Mouse (Mus musculus): Measurements from ENCODE around the gene Tmc6. TPM values are rescaled to one million over a fixed set of nuclear protein-coding genes. Genes with fewer than 3 reads are reported as not detected.

The Tmc6 gene
- polyA plus RNA-seq, 1 experiment from 2014 or later = 9.5 TPM

DNA sequence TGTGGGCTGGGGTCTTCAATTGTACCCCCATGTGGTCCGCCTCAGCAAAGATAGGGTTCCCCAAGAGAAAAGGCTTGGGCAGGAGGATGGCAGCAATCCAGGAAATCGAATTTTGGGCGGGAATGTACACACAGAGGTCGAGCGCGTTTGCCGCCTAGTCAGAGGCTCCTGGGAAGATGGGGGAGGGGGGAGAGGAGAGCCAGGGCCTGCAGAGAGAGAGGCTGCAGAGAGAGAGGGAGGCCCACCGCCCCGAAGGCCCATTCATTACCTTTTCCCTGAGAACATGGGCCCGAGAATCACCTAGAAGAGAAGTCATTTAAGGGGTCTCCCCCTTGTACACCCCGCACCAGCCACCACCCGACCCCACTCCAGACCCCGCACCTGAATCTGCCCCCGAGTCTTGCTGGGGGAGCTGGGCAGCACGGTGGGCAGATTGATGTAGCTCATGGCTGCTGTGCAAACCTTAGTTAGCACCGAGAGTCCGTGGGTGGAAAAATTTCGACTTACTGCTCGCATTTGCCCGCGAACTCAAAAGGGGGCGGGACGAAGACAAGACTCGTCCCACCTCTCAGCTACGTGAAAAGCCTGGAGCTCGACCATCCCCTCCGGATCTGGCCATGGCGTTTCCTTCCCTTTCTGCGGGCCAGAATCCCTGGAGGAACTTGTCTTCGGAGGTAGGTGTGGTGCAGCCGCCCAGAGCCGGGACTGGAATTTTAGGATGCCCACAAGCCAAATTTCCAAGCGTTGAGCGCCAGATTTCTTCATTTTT is 43.5 kb upstream of the Tmc6 start, which contains the start of the genes Afmid and Tk1:
Gene Afmid (plus strand): TSS at position 592 of the 769 bp plus-strand sequence.
Gene Tk1 (minus strand): TSS at position 760 of the 769 bp plus-strand sequence.
- Histone ChIP-seq H3K9me3 (ENCODE audit: control insufficient read depth, low read length) (no peaks in the 10 kb centered on the region), H3K27ac (ENCODE audit: low read depth, low read length) (peak within 1 kb of the TSS; percentile 80), H3K36me3 (ENCODE audit: control insufficient read depth, insufficient read depth, low read length) (no peaks in the 10 kb centered on the region; the same call in 1 of the 2 replicates), H3K27me3 (ENCODE audit: control insufficient read depth, insufficient read depth, low read length) (no peaks in the 10 kb centered on the region), H3K9ac (ENCODE audit: low read depth, low read length) (peak within 1 kb of the TSS; percentile 84), H3K4me2 (replicated peaks; ENCODE audit: low read depth, low read length) (peak within 1 kb of the TSS; percentile 88), H3K4me1 (replicated peaks; ENCODE audit: control insufficient read depth, insufficient read depth, low read length) (peaks cover 2% of the 10 kb centered on the region), H3K4me3 (ENCODE audit: low read depth, low read length) (peak within 1 kb of the TSS; percentile 47)
- WGBS = under 1% methylated on average over 33 of the region's 34 CpGs
- DNase-seq (ENCODE audit: low spot score) (peak; percentile 83), ATAC-seq (ENCODE audit: low FRiP score) (peak; percentile 71)

DNA sequence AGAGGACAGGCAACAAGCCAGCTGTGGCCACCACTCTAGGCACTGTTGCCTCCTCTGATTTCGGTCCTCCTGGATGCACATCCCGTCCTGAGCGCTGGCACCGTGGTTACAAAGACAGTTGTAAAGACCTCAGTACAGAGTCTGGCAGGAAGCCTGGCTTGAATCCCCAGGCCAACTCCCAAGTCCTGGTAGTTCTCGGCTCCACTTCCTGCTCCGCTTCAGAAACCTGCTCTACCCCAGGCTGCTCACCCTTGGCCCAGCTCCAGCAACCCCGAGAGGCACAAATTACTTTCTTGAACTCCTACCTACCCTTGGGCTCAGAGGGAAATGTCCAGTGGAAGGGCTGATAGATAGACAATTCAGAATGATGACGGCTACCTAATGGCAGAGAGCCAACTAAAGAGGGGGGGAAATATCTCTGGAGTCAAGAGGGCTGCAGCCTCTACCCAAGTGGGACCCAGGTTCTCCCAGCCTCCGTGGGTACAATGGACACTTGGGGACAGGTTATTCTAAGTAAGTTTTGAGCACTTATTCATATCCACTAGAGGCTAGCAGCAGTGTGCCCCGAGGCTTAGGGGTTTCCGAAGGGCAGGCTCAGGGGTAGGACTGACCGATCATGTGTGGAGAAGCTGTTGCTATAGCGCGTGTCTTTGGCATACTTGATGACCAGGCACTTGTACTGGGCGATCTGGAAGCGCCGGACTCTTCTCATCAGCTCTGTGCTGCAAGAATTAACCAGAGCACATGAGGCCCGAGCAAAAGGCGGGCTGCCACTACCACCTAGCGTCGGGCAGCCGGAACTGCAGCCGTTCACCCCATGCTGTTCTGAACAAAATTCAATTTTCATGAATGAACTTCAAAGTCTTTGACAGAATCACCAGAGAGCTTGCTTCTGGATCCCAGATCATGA is 42.3 kb upstream of the Tmc6 start:
- no peaks in the 10 kb centered on the region for H3K9me3 ChIP-seq (ENCODE audit: control insufficient read depth, low read length)
- H3K27me3 ChIP-seq (ENCODE audit: control insufficient read depth, insufficient read depth, low read length) = no peaks in the 10 kb centered on the region
- no peak overlapping the region for H3K27ac ChIP-seq (ENCODE audit: low read depth, low read length)
- ATAC-seq (ENCODE audit: low FRiP score) (peak; percentile 63), DNase-seq (ENCODE audit: low spot score) (peak; percentile 87)
- peak overlapping the region; percentile 84; the same call in 1 of the 2 replicates for H3K9ac ChIP-seq (ENCODE audit: low read depth, low read length)
- WGBS = 30% methylated on average over 23 of the region's 23 CpGs
- peaks cover 2% of the 10 kb centered on the region for H3K4me1 ChIP-seq (replicated peaks; ENCODE audit: control insufficient read depth, insufficient read depth, low read length)
- H3K4me3 ChIP-seq (ENCODE audit: low read depth, low read length) = peak overlapping the region; percentile 47
- H3K4me2 ChIP-seq (replicated peaks; ENCODE audit: low read depth, low read length) = peak overlapping the region; percentile 88
- no peaks in the 10 kb centered on the region; the same call in 1 of the 2 replicates for H3K36me3 ChIP-seq (ENCODE audit: control insufficient read depth, insufficient read depth, low read length)

DNA sequence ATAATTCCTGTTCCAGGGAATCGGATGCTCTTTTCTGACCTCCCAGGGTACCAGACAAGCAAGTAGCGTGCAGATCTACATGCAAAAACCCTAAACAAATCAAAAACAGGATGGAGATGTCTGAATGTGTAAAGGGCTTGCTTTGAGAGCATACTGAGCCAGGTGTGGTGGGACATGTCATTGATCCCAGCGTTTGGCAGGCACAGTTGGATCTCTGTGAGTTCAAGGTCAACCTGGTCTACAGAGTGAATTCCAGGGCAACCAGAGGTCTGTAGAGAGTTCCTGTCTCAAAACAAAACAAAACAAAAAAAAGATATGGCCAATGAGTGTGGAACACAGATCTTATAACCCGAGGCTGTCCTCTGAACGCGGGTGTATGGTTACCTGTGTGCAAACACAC is 41.4 kb upstream of the Tmc6 start:
- H3K27me3 ChIP-seq (ENCODE audit: control insufficient read depth, insufficient read depth, low read length) = no peaks in the 10 kb centered on the region
- H3K9ac ChIP-seq (ENCODE audit: low read depth, low read length) = no peak overlapping the region
- ATAC-seq (ENCODE audit: low FRiP score) (no peak), DNase-seq (ENCODE audit: low spot score) (no peak)
- no peaks in the 10 kb centered on the region; the same call in 1 of the 2 replicates for H3K36me3 ChIP-seq (ENCODE audit: control insufficient read depth, insufficient read depth, low read length)
- H3K27ac ChIP-seq (ENCODE audit: low read depth, low read length) = no peak overlapping the region
- H3K4me2 ChIP-seq (replicated peaks; ENCODE audit: low read depth, low read length) = no peak overlapping the region
- H3K4me1 ChIP-seq (replicated peaks; ENCODE audit: control insufficient read depth, insufficient read depth, low read length) = peaks cover 2% of the 10 kb centered on the region
- WGBS = 92% methylated on average over 6 of the region's 6 CpGs
- H3K9me3 ChIP-seq (ENCODE audit: control insufficient read depth, low read length) = no peaks in the 10 kb centered on the region
- no peak overlapping the region for H3K4me3 ChIP-seq (ENCODE audit: low read depth, low read length)

DNA sequence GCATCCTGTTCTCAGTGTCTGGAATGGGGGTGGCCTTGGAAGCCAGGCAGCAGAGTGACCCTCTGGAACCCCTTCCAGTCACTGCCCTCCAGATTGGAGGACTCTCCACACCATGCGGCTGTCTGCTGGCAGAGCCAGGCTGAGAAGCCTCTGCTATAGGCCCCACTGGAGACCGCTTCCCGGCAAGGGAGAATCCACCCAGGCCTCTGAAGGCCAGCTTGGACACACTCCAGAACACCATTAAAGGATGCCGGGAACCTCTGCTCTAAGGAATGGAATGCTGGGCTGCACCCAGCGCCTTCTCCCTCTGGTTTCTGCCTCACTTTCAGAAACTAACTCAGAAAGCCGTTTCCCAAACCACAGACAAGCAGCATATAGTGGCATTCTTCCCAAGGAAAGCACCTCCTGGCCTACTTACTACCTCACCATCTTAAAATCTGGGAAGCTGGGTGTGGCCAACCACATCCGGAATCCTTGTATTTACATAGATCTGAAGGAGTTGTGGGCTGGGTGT is 40.8 kb upstream of the Tmc6 start:
- Histone ChIP-seq H3K36me3 (ENCODE audit: control insufficient read depth, insufficient read depth, low read length) (no peaks in the 10 kb centered on the region; the same call in 1 of the 2 replicates), H3K27me3 (ENCODE audit: control insufficient read depth, insufficient read depth, low read length) (no peaks in the 10 kb centered on the region), H3K9me3 (ENCODE audit: control insufficient read depth, low read length) (no peaks in the 10 kb centered on the region), H3K27ac (ENCODE audit: low read depth, low read length) (no peak overlapping the region), H3K4me3 (ENCODE audit: low read depth, low read length) (no peak overlapping the region), H3K9ac (ENCODE audit: low read depth, low read length) (no peak overlapping the region), H3K4me1 (replicated peaks; ENCODE audit: control insufficient read depth, insufficient read depth, low read length) (peaks cover 2% of the 10 kb centered on the region), H3K4me2 (replicated peaks; ENCODE audit: low read depth, low read length) (no peak overlapping the region)
- ATAC-seq (ENCODE audit: low FRiP score) (no peak), DNase-seq (ENCODE audit: low spot score) (no peak)
- 91% methylated on average over 7 of the region's 7 CpGs for WGBS

DNA sequence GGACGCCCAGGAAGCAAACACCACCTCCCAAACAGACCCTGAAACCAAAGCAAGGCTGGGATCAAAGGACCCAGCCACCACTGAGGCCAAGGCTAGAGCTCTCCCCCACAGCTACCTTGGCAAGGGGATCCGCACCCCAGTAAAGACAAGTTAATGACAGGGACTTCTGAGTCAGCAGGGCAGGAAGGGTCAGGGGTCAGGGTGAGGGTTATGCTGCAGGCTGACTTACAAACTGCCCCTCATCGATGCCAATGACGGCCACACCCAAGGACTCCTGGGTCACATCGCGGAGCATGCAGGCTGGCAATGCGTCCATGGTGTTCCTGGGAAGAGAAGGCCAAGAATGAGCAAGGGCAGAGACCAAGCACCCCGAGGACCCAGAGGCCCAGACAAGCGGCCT is 39.9 kb upstream of the Tmc6 start:
- H3K4me1 ChIP-seq (replicated peaks; ENCODE audit: control insufficient read depth, insufficient read depth, low read length) = peaks cover 2% of the 10 kb centered on the region
- no peaks in the 10 kb centered on the region; the same call in 1 of the 2 replicates for H3K36me3 ChIP-seq (ENCODE audit: control insufficient read depth, insufficient read depth, low read length)
- no peak overlapping the region for H3K4me3 ChIP-seq (ENCODE audit: low read depth, low read length)
- H3K9ac ChIP-seq (ENCODE audit: low read depth, low read length) = no peak overlapping the region
- no peaks in the 10 kb centered on the region for H3K9me3 ChIP-seq (ENCODE audit: control insufficient read depth, low read length)
- H3K27me3 ChIP-seq (ENCODE audit: control insufficient read depth, insufficient read depth, low read length) = no peaks in the 10 kb centered on the region
- H3K4me2 ChIP-seq (replicated peaks; ENCODE audit: low read depth, low read length) = no peak overlapping the region
- DNase-seq (ENCODE audit: low spot score) = no peak
- ATAC-seq (ENCODE audit: low FRiP score) = no peak
- H3K27ac ChIP-seq (ENCODE audit: low read depth, low read length) = no peak overlapping the region
- 88% methylated on average over 9 of the region's 9 CpGs for WGBS

DNA sequence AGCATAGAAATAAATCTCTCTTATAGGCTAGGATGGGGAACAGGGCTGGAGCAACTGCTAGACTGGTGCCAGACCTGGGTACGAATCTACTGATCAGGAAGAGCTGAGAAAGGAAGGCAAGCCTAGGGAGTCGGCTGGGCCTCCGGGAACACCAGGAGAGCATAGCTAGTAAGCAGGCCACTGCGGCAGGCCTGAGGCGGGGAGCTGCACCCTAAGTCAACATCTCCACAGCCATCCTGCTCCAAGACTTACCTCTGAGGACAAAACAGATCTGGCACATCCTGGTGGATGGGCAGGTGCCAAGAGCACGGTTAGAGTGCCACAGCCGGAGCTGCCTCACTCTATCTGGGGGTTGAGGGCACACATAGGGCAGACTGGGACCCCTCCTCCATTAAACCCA is 38.2 kb upstream of the Tmc6 start:
- no peak overlapping the region for H3K4me2 ChIP-seq (replicated peaks; ENCODE audit: low read depth, low read length)
- no peak overlapping the region for H3K27ac ChIP-seq (ENCODE audit: low read depth, low read length)
- no peaks in the 10 kb centered on the region for H3K9me3 ChIP-seq (ENCODE audit: control insufficient read depth, low read length)
- DNase-seq (ENCODE audit: low spot score) (no peak), ATAC-seq (ENCODE audit: low FRiP score) (no peak)
- H3K4me3 ChIP-seq (ENCODE audit: low read depth, low read length) = no peak overlapping the region
- H3K9ac ChIP-seq (ENCODE audit: low read depth, low read length) = no peak overlapping the region
- 96% methylated on average over 7 of the region's 7 CpGs for WGBS
- H3K36me3 ChIP-seq (ENCODE audit: control insufficient read depth, insufficient read depth, low read length) = no peaks in the 10 kb centered on the region; the same call in 1 of the 2 replicates
- H3K4me1 ChIP-seq (replicated peaks; ENCODE audit: control insufficient read depth, insufficient read depth, low read length) = peaks cover 2% of the 10 kb centered on the region; the same call in 1 of the 2 replicates
- H3K27me3 ChIP-seq (ENCODE audit: control insufficient read depth, insufficient read depth, low read length) = no peaks in the 10 kb centered on the region

DNA sequence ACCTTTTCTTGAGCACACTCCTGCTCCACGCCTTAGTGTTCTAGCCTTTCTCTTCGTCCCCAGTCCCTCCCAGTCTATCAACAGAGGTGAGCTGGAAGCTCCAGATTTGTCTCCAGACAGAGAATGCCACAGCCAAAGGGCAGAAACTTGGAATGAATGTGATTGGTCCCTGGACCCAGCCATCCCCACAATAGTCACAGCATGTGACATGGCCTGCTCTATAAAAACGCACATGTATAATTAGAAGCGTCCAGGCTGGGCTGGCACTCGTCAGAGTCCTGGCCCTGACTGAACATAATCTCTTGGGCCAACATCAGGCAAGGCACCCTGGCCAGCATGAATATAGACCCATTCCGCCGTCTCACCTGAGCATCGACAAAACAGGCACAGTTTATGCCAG is 37.1 kb upstream of the Tmc6 start:
- H3K4me2 ChIP-seq (replicated peaks; ENCODE audit: low read depth, low read length) = no peak overlapping the region
- H3K27ac ChIP-seq (ENCODE audit: low read depth, low read length) = no peak overlapping the region
- H3K4me1 ChIP-seq (replicated peaks; ENCODE audit: control insufficient read depth, insufficient read depth, low read length) = no peaks in the 10 kb centered on the region
- DNase-seq (ENCODE audit: low spot score) (no peak), ATAC-seq (ENCODE audit: low FRiP score) (no peak)
- 78% methylated on average over 8 of the region's 8 CpGs for WGBS
- H3K9ac ChIP-seq (ENCODE audit: low read depth, low read length) = no peak overlapping the region
- no peaks in the 10 kb centered on the region for H3K9me3 ChIP-seq (ENCODE audit: control insufficient read depth, low read length)
- no peaks in the 10 kb centered on the region; the same call in 1 of the 2 replicates for H3K36me3 ChIP-seq (ENCODE audit: control insufficient read depth, insufficient read depth, low read length)
- H3K4me3 ChIP-seq (ENCODE audit: low read depth, low read length) = no peak overlapping the region
- no peaks in the 10 kb centered on the region for H3K27me3 ChIP-seq (ENCODE audit: control insufficient read depth, insufficient read depth, low read length)

DNA sequence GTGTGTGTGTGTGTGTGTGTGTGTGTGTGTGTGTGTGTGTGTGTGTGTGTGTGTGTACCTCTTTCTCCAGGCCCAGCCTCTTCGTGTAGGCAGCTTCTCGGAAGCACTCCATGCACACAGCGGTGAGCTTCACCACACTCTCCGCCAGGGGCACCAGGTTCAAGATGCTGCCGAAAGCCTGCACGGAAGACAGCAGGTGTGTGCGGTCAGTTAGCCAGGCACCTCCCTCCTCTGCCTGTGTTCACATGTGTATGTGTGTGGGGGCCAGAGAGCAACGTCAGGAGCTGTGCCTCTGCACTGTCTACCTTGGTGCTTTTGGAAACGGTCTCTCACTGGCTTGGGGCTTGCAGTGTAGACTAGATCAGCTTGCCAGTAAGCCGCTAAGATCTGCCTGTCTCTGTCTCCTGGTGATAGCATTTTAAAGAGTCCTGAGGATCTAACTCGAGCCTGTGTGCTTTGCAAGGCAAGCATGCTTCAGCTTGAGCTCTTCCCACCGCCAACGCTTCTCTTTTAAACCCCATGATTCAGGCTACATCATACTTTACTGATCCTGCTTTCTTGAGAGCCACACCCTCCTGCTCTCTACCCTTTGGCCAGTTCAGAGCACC is 34.5 kb upstream of the Tmc6 start:
- Histone ChIP-seq H3K4me3 (ENCODE audit: low read depth, low read length) (no peak overlapping the region), H3K9ac (ENCODE audit: low read depth, low read length) (no peak overlapping the region), H3K9me3 (ENCODE audit: control insufficient read depth, low read length) (no peaks in the 10 kb centered on the region), H3K27me3 (ENCODE audit: control insufficient read depth, insufficient read depth, low read length) (no peaks in the 10 kb centered on the region), H3K4me2 (replicated peaks; ENCODE audit: low read depth, low read length) (no peak overlapping the region), H3K4me1 (replicated peaks; ENCODE audit: control insufficient read depth, insufficient read depth, low read length) (no peaks in the 10 kb centered on the region), H3K27ac (ENCODE audit: low read depth, low read length) (no peak overlapping the region), H3K36me3 (ENCODE audit: control insufficient read depth, insufficient read depth, low read length) (no peaks in the 10 kb centered on the region; the same call in 1 of the 2 replicates)
- WGBS = 92% methylated on average over 12 of the region's 13 CpGs
- no peak for DNase-seq (ENCODE audit: low spot score)
- no peak for ATAC-seq (ENCODE audit: low FRiP score)

All from hindbrain, embryonic 11.5 days (tissue).